Mouse (Mus musculus): ENCODE results near the gene Actl6a. TPM values are rescaled to one million over a fixed set of nuclear protein-coding genes. Genes with fewer than 3 reads are reported as not detected.
"Not testable (repeated sequence)": the region's sequence is repeated elsewhere in the genome, so short reads cannot be mapped to it uniquely, and the experiment has no call there.

Gene Actl6a
- polyA plus RNA-seq, 1 experiment from 2014 or later = 197 TPM

DNA sequence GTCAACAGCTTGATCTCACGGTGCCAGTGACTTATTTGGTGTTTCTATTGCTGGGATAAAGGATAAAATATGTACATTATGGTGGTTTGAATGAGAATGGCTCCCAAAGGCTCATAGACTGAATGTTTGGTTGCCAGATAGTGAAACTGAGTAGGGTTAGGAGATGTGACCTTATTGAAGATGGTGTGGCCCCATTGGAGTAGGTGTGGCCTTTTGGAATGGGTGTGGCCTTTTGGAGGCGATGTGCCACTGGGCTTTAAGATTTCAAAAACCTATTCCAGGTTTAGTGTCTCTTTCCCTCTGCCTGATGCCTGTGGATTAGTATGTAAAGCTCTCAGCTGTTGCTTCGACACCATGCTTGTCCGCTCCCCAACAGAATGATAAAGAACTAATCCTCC, 10.5 kb upstream of the Actl6a start:
- 83% methylated on average over 4 of the region's 4 CpGs for whole genome bisulfite sequencing
- Histone ChIP-seq H3K4me3 (no peak overlapping the region), H3K9me3 (no peaks in the 10 kb centered on the region), H3K27ac (no peak overlapping the region), H3K27me3 (no peaks in the 10 kb centered on the region), H3K9ac (no peak overlapping the region), H3K4me2 (replicated peaks) (no peak overlapping the region), H3K4me1 (no peaks in the 10 kb centered on the region), H3K36me3 (no peaks in the 10 kb centered on the region)
- ATAC-seq (ENCODE audit: insufficient number of reproducible peaks, insufficient read depth, low FRiP score, low TSS enrichment) = no peak

DNA sequence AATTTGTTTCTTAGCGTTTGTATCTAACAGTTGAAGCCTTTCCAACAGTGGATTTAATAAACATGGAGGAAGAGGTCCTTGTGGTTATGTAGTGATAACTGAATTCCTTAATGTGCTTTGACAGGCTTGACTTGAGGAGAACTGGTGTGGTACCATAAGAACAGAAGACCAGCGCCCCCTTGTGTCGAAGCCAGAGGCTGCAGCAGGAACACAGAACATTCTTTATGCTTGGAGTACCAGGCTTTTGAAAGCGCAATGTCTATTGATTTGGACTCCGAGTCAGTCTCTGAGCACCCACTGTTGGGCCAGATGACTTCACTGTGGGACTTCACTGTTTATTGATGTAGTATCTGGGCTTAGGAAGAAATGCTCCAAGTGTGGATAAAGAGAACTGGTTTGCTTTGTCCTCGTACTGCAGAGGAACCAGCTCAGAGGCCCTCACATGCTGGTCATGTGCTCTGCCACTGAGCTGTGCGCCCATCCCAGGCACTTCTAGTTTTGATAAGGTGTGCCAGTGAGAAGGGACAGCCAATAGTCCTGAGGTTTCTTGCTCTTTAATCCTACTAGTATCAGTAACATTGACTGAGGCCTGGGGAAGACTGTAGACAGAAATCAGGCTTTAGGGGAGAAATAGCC, 7.8 kb upstream of the Actl6a start:
- ATAC-seq (ENCODE audit: insufficient number of reproducible peaks, insufficient read depth, low FRiP score, low TSS enrichment) = no peak

DNA sequence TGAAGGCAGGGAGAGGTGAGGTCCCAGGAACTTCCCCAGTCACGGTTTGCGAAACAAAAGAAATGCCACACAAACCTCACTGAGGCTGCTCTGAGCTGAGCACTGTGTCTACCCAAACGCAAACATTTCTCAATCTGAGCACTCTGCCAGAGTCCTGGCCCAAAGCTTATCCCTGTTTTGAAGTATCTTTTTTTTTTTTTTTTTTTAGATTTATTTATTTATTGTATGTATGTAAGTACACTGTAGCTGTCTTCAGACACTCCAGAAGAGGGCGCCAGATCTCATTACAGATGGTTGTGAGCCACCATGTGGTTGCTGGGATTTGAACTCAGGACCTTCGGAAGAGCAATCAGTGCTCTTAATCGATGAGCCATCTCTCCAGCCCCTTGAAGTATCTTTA, 2.1 kb upstream of the Actl6a start:
- H3K9me3 ChIP-seq; ATAC-seq (ENCODE audit: insufficient number of reproducible peaks, insufficient read depth, low FRiP score, low TSS enrichment); H3K36me3 ChIP-seq; H3K4me3 ChIP-seq; H3K4me1 ChIP-seq; H3K4me2 ChIP-seq (replicated peaks); H3K9ac ChIP-seq; H3K27me3 ChIP-seq; H3K27ac ChIP-seq: not testable (repeated sequence)
- 91% methylated on average over 6 of the region's 6 CpGs for WGBS

More for the DNA sequence above, 7.8 kb upstream of the Actl6a start:
- Histone ChIP-seq H3K9ac (no peak overlapping the region), H3K4me3 (no peak overlapping the region), H3K27ac (no peak overlapping the region), H3K27me3 (no peaks in the 10 kb centered on the region), H3K36me3 (no peaks in the 10 kb centered on the region), H3K4me2 (replicated peaks) (no peak overlapping the region), H3K9me3 (no peaks in the 10 kb centered on the region), H3K4me1 (no peaks in the 10 kb centered on the region)
- WGBS = 38% methylated on average over 7 of the region's 7 CpGs

DNA sequence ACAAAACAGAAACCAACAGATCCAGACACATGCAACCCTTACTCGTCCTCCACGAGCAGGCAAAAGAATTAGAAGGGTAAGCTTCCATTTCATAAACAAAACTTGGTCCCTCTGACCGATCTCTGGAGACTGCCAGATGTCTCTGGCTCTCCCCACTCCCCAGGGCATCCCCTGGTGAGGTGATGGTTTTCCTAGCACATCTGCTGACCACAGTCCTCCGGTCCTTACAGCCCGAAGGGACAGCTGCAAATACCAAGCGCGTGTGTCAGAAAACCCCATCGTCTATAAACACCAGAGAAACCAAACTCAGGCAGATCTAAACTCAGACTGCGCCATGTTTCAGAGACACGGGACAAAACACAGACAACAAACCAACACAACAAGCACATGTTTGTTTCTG, 1.5 kb upstream of the Actl6a start:
- not testable (repeated sequence) for H3K9me3 ChIP-seq; H3K27me3 ChIP-seq; H3K9ac ChIP-seq; H3K27ac ChIP-seq; H3K4me3 ChIP-seq; H3K36me3 ChIP-seq; H3K4me1 ChIP-seq; ATAC-seq (ENCODE audit: insufficient number of reproducible peaks, insufficient read depth, low FRiP score, low TSS enrichment); H3K4me2 ChIP-seq (replicated peaks)
- 85% methylated on average over 10 of the region's 10 CpGs for WGBS

DNA sequence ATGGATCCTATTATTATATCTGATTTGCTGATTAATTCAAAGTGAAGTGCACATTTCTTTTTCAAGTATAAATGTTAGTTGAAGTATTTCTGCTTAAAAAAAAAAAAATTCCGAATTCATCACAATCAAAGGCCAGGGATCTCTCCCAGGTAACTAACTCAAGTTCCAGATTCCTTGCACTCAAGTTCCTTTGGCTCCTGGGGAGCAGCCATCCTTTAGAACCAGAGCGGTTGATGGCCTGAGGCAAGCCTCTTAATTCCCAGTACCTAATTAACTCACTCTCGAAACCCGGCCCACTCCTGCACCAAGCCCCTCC, 1.9 kb downstream of the Actl6a start:
- Histone ChIP-seq H3K4me3 (peak overlapping the region; percentile 88), H3K4me1 (peaks cover 7% of the 10 kb centered on the region), H3K4me2 (replicated peaks) (peak overlapping the region; percentile 41), H3K27ac (no peak overlapping the region), H3K27me3 (no peaks in the 10 kb centered on the region), H3K9ac (peak overlapping the region; percentile 91; the same call in 1 of the 2 replicates), H3K36me3 (peaks cover 14% of the 10 kb centered on the region), H3K9me3 (no peaks in the 10 kb centered on the region)
- ATAC-seq (ENCODE audit: insufficient number of reproducible peaks, insufficient read depth, low FRiP score, low TSS enrichment) = no peak
- WGBS = 4% methylated on average over 4 of the region's 4 CpGs

DNA sequence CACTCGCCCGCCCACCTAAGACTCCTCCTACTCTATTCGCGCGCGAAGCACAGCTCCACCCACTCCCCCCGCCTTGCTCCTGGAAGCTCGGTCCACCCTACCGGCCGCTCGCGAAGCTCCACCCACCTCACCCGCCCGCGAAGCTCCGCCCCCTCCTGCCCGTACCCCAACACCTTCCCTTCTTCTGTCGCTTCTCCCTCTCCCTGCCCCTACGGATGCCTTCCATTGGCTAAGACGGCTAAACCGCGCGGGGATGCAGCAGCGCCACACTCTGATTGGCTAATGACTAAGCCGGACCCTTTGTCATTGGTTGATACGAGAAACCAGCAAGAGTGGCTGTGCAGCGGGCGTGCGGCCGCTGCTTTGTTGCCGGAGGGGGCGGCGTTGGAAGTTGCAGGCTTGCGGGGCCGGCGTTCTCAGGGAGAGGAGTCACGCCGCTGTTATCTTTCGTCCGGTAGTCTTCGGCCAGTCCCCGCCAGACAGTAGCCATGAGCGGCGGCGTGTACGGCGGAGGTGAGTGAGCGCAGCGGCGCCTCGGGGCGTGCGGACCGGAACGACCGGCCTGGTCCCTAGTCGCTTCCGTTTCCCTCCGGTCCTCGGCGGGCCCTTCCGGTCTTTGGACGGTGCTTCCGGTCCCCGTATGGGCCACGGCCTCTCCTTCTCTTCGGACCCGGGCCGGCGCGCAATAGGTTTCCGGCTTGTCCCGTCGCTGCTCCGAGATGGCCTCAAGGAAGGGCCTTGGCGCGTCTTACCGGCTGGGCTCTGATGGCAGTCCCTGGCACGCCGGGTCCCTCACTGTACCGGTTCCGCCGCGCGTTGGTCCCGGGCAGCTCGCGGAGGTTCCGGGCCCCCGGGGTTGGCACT, 2.5 kb downstream of the Actl6a start:
- WGBS = under 1% methylated on average over 89 of the region's 90 CpGs
- Histone ChIP-seq H3K27me3 (no peaks in the 10 kb centered on the region), H3K4me3 (peak overlapping the region; percentile 88), H3K4me1 (peaks cover 7% of the 10 kb centered on the region), H3K9ac (peak overlapping the region; percentile 91), H3K9me3 (no peaks in the 10 kb centered on the region), H3K27ac (peak overlapping the region; percentile 76), H3K4me2 (replicated peaks) (peak overlapping the region; percentile 81), H3K36me3 (peaks cover 20% of the 10 kb centered on the region)
- ATAC-seq (ENCODE audit: insufficient number of reproducible peaks, insufficient read depth, low FRiP score, low TSS enrichment) = peak; percentile 100

DNA sequence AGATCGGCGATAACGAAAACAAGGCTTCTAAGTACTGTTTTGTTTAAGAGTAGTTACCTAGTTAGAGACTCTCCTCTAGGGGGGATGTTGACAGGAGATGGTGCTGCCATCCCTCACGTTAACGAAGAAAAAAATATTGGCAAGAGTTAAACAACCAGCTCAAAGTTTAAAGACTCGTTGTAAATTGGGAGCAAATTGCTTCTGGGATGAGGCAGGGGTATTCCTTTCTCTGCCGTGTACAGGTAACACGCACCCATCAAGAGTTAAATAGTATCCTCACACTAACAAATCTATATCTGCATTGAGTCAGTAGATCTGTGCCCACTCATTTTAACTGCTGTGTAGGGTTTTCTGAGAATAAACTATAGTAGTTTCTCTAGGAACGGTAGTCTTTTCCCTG, 3.3 kb downstream of the Actl6a start:
- Histone ChIP-seq H3K9me3 (no peaks in the 10 kb centered on the region), H3K4me1 (peaks cover 7% of the 10 kb centered on the region), H3K27me3 (no peaks in the 10 kb centered on the region), H3K36me3 (peaks cover 26% of the 10 kb centered on the region), H3K27ac (peak overlapping the region; percentile 76; the same call in 1 of the 2 replicates), H3K4me3 (peak overlapping the region; percentile 88), H3K4me2 (replicated peaks) (peak overlapping the region; percentile 81), H3K9ac (peak overlapping the region; percentile 91)
- WGBS = 10% methylated on average over 9 of the region's 9 CpGs
- ATAC-seq (ENCODE audit: insufficient number of reproducible peaks, insufficient read depth, low FRiP score, low TSS enrichment) = no peak

DNA sequence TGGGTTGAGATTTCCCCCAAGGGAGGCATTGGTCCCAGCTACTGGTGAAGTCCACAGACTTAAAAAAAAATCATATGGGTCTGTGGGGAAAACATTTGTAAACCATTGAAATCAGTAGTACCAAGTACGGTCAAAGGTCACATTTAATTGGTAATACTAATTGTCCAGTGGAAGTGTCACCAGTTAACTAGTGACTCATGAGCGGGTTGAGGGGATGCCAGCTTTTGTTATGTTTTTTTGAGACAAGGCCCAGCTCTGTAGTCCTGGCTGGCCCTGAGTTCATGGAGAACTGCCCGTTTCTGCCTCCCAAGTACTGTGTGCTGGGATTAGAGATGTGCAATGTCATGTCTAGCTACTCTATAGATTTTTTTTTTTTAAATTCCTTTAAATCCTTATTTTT, 7.6 kb downstream of the Actl6a start:
- ATAC-seq (ENCODE audit: insufficient number of reproducible peaks, insufficient read depth, low FRiP score, low TSS enrichment) = no peak
- H3K4me1 ChIP-seq = peaks cover 7% of the 10 kb centered on the region
- H3K4me2 ChIP-seq (replicated peaks) = no peak overlapping the region
- peaks cover 67% of the 10 kb centered on the region for H3K36me3 ChIP-seq
- no peak overlapping the region for H3K27ac ChIP-seq
- 84% methylated on average over 3 of the region's 3 CpGs for WGBS
- no peaks in the 10 kb centered on the region for H3K9me3 ChIP-seq
- H3K27me3 ChIP-seq = no peaks in the 10 kb centered on the region
- H3K9ac ChIP-seq = no peak overlapping the region
- H3K4me3 ChIP-seq = no peak overlapping the region

DNA sequence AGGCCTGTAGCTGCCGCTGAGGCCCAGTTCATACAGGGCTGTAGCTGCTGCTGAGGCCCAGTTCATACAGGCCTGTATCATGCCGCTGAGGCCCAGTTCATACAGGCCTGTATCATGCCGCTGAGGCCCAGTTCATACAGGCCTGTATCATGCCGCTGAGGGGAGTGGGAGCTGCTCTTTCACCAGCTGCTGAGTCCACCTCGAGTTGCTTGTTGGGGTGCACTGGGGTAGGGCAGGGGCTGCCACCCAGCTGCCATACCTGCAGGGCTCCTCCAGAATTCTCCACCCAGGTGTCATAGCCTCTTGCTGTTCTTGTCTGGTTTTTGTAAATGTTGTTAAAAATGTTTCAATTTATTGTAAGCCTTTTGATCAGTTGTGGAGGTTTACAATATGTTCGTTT, 11.3 kb downstream of the Actl6a start:
- H3K27me3 ChIP-seq; H3K9ac ChIP-seq; H3K4me3 ChIP-seq; H3K9me3 ChIP-seq; H3K4me1 ChIP-seq; H3K27ac ChIP-seq; ATAC-seq (ENCODE audit: insufficient number of reproducible peaks, insufficient read depth, low FRiP score, low TSS enrichment); H3K4me2 ChIP-seq (replicated peaks): not testable (repeated sequence)
- WGBS = 93% methylated on average over 6 of the region's 6 CpGs
- H3K36me3 ChIP-seq = peaks cover 88% of the 10 kb centered on the region

DNA sequence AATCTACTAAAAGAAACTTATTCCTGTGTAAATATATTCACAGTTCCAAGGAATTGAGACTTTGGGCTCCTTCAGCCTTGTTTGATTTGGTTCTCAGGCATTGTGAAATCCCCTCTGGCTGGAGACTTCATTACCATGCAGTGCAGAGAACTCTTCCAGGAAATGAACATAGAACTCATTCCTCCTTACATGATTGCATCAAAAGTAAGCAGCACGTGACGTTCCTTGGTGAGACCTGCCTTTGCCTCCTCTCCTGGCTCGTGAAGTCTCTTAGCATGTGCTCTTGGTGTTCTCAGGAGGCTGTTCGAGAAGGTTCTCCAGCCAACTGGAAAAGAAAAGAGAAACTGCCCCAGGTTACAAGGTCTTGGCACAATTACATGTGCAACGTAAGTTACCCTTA, 12.2 kb downstream of the Actl6a start:
- no peak for ATAC-seq (ENCODE audit: insufficient number of reproducible peaks, insufficient read depth, low FRiP score, low TSS enrichment)
- no peaks in the 10 kb centered on the region for H3K9me3 ChIP-seq
- no peak overlapping the region for H3K27ac ChIP-seq
- H3K27me3 ChIP-seq = no peaks in the 10 kb centered on the region
- WGBS = 90% methylated on average over 5 of the region's 5 CpGs
- H3K36me3 ChIP-seq = peaks cover 88% of the 10 kb centered on the region
- no peaks in the 10 kb centered on the region for H3K4me1 ChIP-seq
- no peak overlapping the region for H3K9ac ChIP-seq
- H3K4me2 ChIP-seq (replicated peaks) = no peak overlapping the region
- no peak overlapping the region for H3K4me3 ChIP-seq

DNA sequence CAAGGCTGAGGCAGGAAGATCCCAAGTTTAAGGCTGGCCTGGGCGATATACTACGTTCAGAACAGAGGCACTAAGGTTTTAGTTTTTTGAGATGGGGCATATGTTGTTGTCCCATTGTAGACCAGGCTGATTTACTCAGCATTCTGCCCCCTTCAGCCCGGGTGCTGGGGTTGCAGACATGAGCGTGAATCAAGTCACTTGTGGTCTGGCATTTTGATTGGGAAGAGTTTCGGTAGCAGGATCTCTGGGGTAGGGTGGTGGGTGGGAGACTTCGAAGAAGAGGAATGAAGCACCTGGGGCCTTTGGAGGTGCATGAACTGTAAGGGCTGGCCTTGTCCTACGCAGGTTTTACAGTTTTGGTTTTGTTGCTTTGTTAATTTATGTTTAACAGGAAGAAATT, 18.1 kb downstream of the Actl6a start:
- no peaks in the 10 kb centered on the region; the same call in 1 of the 2 replicates for H3K9me3 ChIP-seq
- H3K4me3 ChIP-seq = no peak overlapping the region
- no peaks in the 10 kb centered on the region for H3K4me1 ChIP-seq
- peaks cover 77% of the 10 kb centered on the region for H3K36me3 ChIP-seq
- no peaks in the 10 kb centered on the region for H3K27me3 ChIP-seq
- no peak overlapping the region for H3K27ac ChIP-seq
- WGBS = 96% methylated on average over 7 of the region's 7 CpGs
- H3K9ac ChIP-seq = no peak overlapping the region
- ATAC-seq (ENCODE audit: insufficient number of reproducible peaks, insufficient read depth, low FRiP score, low TSS enrichment) = no peak
- no peak overlapping the region for H3K4me2 ChIP-seq (replicated peaks)

DNA sequence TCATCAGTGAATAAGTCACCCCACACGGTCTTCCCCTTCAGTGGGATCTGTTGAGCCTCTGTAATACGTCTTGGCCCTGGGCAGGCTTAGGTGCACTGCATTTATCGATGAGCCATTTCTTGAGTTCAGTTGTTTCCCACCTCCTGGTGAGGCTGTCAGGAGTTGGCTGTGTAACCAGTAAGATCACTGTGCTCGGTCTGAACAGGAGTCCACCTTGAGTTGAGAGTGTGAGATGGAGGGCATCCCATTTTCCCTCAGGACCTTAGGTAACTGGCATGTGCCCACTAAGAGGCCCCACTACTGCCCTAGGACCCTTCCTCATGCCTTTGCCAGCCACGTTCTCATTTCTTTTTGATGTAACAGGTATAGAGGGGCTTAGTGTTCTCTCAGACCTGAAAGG, 19.9 kb downstream of the Actl6a start:
- peaks cover 75% of the 10 kb centered on the region for H3K36me3 ChIP-seq
- H3K27me3 ChIP-seq = no peaks in the 10 kb centered on the region
- H3K4me2 ChIP-seq (replicated peaks) = no peak overlapping the region

More for the DNA sequence above, 19.9 kb downstream of the Actl6a start:
- Histone ChIP-seq H3K4me3 (no peak overlapping the region), H3K9ac (no peak overlapping the region), H3K27ac (no peak overlapping the region), H3K9me3 (no peaks in the 10 kb centered on the region; the same call in 1 of the 2 replicates), H3K4me1 (no peaks in the 10 kb centered on the region)
- 93% methylated on average over 5 of the region's 5 CpGs for WGBS
- ATAC-seq (ENCODE audit: insufficient number of reproducible peaks, insufficient read depth, low FRiP score, low TSS enrichment) = no peak

Data from embryonic facial prominence, embryonic 12.5 days (tissue).